Mouse (Mus musculus) lung, adult 2 months (tissue): ENCODE data around the gene Ptprk. TPM values are rescaled to one million over a fixed set of nuclear protein-coding genes. Genes with fewer than 3 reads are reported as not detected.

Experiments
- DNase-seq: peaks from one replicate; pipeline ENCODE4 v3.0.0; 2022
- H3K4me1 ChIP-seq: fragments of 200-500 bp; 2 replicates; pipeline ENCODE4 v1.6.1; 2011; ENCODE audit warnings: low read length; ENCODE audit not compliant: control insufficient read depth, insufficient read depth
- H3K4me3 ChIP-seq: fragments of 200-500 bp; replicated peaks from 2 replicates; pipeline ENCODE3; 2011; ENCODE audit warnings: low read depth, mild to moderate bottlenecking, control low read depth, low read length; ENCODE audit errors: extremely low read depth
- CTCF ChIP-seq: fragments of 200-500 bp; IDR thresholded peaks from 2 replicates; pipeline ENCODE4 v1.5.1; 2011; ENCODE audit warnings: mild to moderate bottlenecking, low read length, control low read depth; ENCODE audit not compliant: insufficient read depth
- POLR2A ChIP-seq: fragments of 200-500 bp; IDR thresholded peaks from 2 replicates; pipeline ENCODE4 v1.6.1; 2011; ENCODE audit warnings: low read depth, mild to moderate bottlenecking, control low read depth, low read length, borderline replicate concordance; ENCODE audit errors: extremely low read depth
- WGBS: fragments of 180-500 bp; shearing (Covaris S2); methylation state at CpG from one replicate; pipeline ENCODE4 v1.1.7; 2018; 5-methylcytosine and 5-hydroxymethylcytosine counted together
- polyA plus RNA-seq: library from polyadenylated mRNA; depleted of rRNA; stranded (reverse); fragments of >200 nt; gene quantifications from 2 replicates; pipeline ENCODE4 v1.2.3, GENCODE M21; 2012

The Ptprk gene
- polyA plus RNA-seq, 1 experiment = 42.4 TPM

GRCm38 (mm10) chr10:28550549-28550948 is 475.9 kb downstream of the Ptprk start:
- Histone ChIP-seq H3K4me1 (no peaks in the 10 kb centered on the region), H3K4me3 (no peak overlapping the region)
- 62% methylated on average over 4 of the region's 4 CpGs for WGBS
- TF ChIP-seq CTCF (no peak), POLR2A (no peak)
- DNase-seq = no peak

- 92% methylated on average over 2 of the region's 2 CpGs for WGBS
- TF ChIP-seq CTCF (no peak), POLR2A (no peak)
- no peak for DNase-seq
- no peak overlapping the region for H3K4me3 ChIP-seq
- no peaks in the 10 kb centered on the region for H3K4me1 ChIP-seq
Observed at GRCm38 (mm10) chr10:28552068-28552467, 477.4 kb downstream of the Ptprk start.

- no peak overlapping the region for H3K4me3 ChIP-seq
- WGBS = 91% methylated on average over 3 of the region's 3 CpGs
- no peak for DNase-seq
- no peaks in the 10 kb centered on the region for H3K4me1 ChIP-seq
- TF ChIP-seq CTCF = no peak
- no peak for TF ChIP-seq POLR2A
Observed at GRCm38 (mm10) chr10:28564110-28564674, 489.6 kb downstream of the Ptprk start.

- TF ChIP-seq POLR2A (no peak), CTCF (no peak)
- H3K4me1 ChIP-seq = no peaks in the 10 kb centered on the region
- H3K4me3 ChIP-seq = no peak overlapping the region
- DNase-seq = no peak
- WGBS = 74% methylated on average over 4 of the region's 4 CpGs
Observed at GRCm38 (mm10) chr10:28566378-28566777, 491.8 kb downstream of the Ptprk start.

GRCm38 (mm10) chr10:28566828-28567227 is 492.2 kb downstream of the Ptprk start:
- Histone ChIP-seq H3K4me3 (no peak overlapping the region), H3K4me1 (no peaks in the 10 kb centered on the region)
- DNase-seq = no peak
- TF ChIP-seq CTCF (no peak), POLR2A (no peak)
- WGBS = 90% methylated on average over 2 of the region's 2 CpGs

GRCm38 (mm10) chr10:28567441-28567840 is 492.8 kb downstream of the Ptprk start:
- no peak for TF ChIP-seq CTCF
- TF ChIP-seq POLR2A = no peak
- 85% methylated on average over 3 of the region's 3 CpGs for WGBS
- no peak for DNase-seq
- Histone ChIP-seq H3K4me1 (no peaks in the 10 kb centered on the region), H3K4me3 (no peak overlapping the region)

- no peak overlapping the region for H3K4me3 ChIP-seq
- 84% methylated on average over 5 of the region's 5 CpGs for whole genome bisulfite sequencing
- TF ChIP-seq POLR2A (no peak), CTCF (no peak)
- H3K4me1 ChIP-seq = no peaks in the 10 kb centered on the region
- DNase-seq = no peak
Observed at GRCm38 (mm10) chr10:28568047-28568446, 493.4 kb downstream of the Ptprk start.

- Histone ChIP-seq H3K4me3 (no peak overlapping the region), H3K4me1 (no peaks in the 10 kb centered on the region)
- WGBS = 61% methylated on average over 5 of the region's 5 CpGs
- TF ChIP-seq POLR2A (no peak), CTCF (no peak)
- DNase-seq = no peak
Observed at GRCm38 (mm10) chr10:28579596-28579995, 505.0 kb downstream of the Ptprk start.

GRCm38 (mm10) chr10:28586565-28587138 is 512.0 kb downstream of the Ptprk start:
- Histone ChIP-seq H3K4me1 (no peaks in the 10 kb centered on the region), H3K4me3 (no peak overlapping the region)
- no peak for TF ChIP-seq CTCF
- no peak for TF ChIP-seq POLR2A
- DNase-seq = no peak
- WGBS = 74% methylated on average over 4 of the region's 4 CpGs

- TF ChIP-seq POLR2A (no peak), CTCF (no peak)
- H3K4me3 ChIP-seq = no peak overlapping the region
- 89% methylated on average over 4 of the region's 4 CpGs for WGBS
- no peaks in the 10 kb centered on the region for H3K4me1 ChIP-seq
- DNase-seq = no peak
Observed at GRCm38 (mm10) chr10:28588401-28588800, 513.8 kb downstream of the Ptprk start.

GRCm38 (mm10) chr10:28590822-28591221 is 516.2 kb downstream of the Ptprk start:
- WGBS = 69% methylated on average over 3 of the region's 3 CpGs
- H3K4me3 ChIP-seq = no peak overlapping the region
- no peak for DNase-seq
- no peaks in the 10 kb centered on the region; the same call in 1 of the 2 replicates for H3K4me1 ChIP-seq
- no peak for TF ChIP-seq CTCF
- no peak for TF ChIP-seq POLR2A
